Mouse (Mus musculus) myocyte (in vitro differentiated cells): ENCODE measurements around the gene Mfsd5. TPM values are rescaled to one million over a fixed set of nuclear protein-coding genes. Genes with fewer than 3 reads are reported as not detected.
A peak's percentile ranks its signal among the peaks of the same experiment; 100 is the strongest.

Experiments
- H3K27me3 ChIP-seq: one replicate; pipeline ENCODE4 v1.6.1; 2011; ENCODE audit not compliant: control insufficient read depth, insufficient read depth, insufficient read length
- H3K36me3 ChIP-seq: one replicate; pipeline ENCODE4 v1.6.1; 2011; ENCODE audit not compliant: control insufficient read depth, insufficient read depth
- H3K4me2 ChIP-seq: one replicate; pipeline ENCODE4 v1.6.1; 2011; ENCODE audit warnings: low read depth, control low read depth
- H3K4me3 ChIP-seq: one replicate; pipeline ENCODE4 v1.5.1; 2011; ENCODE audit warnings: mild to moderate bottlenecking, control low read depth, moderate library complexity
- H3K79me2 ChIP-seq: one replicate; pipeline ENCODE4 v1.6.1; 2011; ENCODE audit not compliant: control insufficient read depth, insufficient read depth
- H3ac ChIP-seq: one replicate; pipeline ENCODE4 v1.6.1; 2011; ENCODE audit not compliant: control insufficient read depth, insufficient read length
- CEBPB ChIP-seq: IDR thresholded peaks from 2 replicates; pipeline ENCODE4 v1.6.1; 2011; ENCODE audit warnings: mild to moderate bottlenecking, moderate library complexity; ENCODE audit not compliant: poor library complexity, insufficient read depth, severe bottlenecking
- E2F4 ChIP-seq: IDR thresholded peaks from one replicate; pipeline ENCODE4 v1.6.1; 2011; ENCODE audit warnings: mild to moderate bottlenecking, control low read depth, moderate library complexity; ENCODE audit not compliant: insufficient read depth
- MAX ChIP-seq: IDR thresholded peaks from one replicate; pipeline ENCODE4 v1.6.1; 2011; ENCODE audit warnings: low read depth, mild to moderate bottlenecking, control low read depth
- MYOD1 ChIP-seq, 3 experiments: IDR thresholded peaks; one replicate each; pipeline ENCODE4 v1.6.1; 2011; ENCODE audit warnings: control low read depth in 2 of 3, low read depth in 2 of 3, mild to moderate bottlenecking in 2 of 3, moderate library complexity in 1 of 3; ENCODE audit not compliant: insufficient read length in 2 of 3, control insufficient read depth in 1 of 3
- MYOG ChIP-seq, 3 experiments: IDR thresholded peaks; one replicate each; pipeline ENCODE4 v1.6.1; 2011; ENCODE audit warnings: control low read depth in 2 of 3, low read depth in 2 of 3, mild to moderate bottlenecking in 2 of 3; ENCODE audit not compliant: insufficient read length in 2 of 3, control insufficient read depth in 1 of 3, insufficient read depth in 1 of 3
- POLR2A ChIP-seq: IDR thresholded peaks from one replicate; pipeline ENCODE4 v1.6.1; 2011; ENCODE audit warnings: low read depth, mild to moderate bottlenecking, control low read depth, moderate library complexity; ENCODE audit not compliant: insufficient read length
- POLR2AphosphoS2 ChIP-seq: IDR thresholded peaks from one replicate; pipeline ENCODE4 v1.6.1; 2011; ENCODE audit warnings: low read depth, control low read depth; ENCODE audit not compliant: insufficient read length
- REST ChIP-seq: IDR thresholded peaks from one replicate; pipeline ENCODE4 v1.6.1; 2011; ENCODE audit warnings: mild to moderate bottlenecking, control low read depth, moderate library complexity; ENCODE audit not compliant: insufficient read depth, insufficient read length
- SRF ChIP-seq: IDR thresholded peaks from one replicate; pipeline ENCODE4 v1.6.1; 2011; ENCODE audit warnings: low read depth; ENCODE audit not compliant: control insufficient read depth, insufficient read length
- TCF12 ChIP-seq: IDR thresholded peaks from one replicate; pipeline ENCODE4 v1.6.1; 2011; ENCODE audit warnings: mild to moderate bottlenecking, control low read depth; ENCODE audit not compliant: poor library complexity, insufficient read depth, severe bottlenecking
- TCF3 ChIP-seq: IDR thresholded peaks from one replicate; pipeline ENCODE4 v1.6.1; 2011; ENCODE audit warnings: low read depth, control low read depth; ENCODE audit not compliant: insufficient read length
- USF1 ChIP-seq: IDR thresholded peaks from one replicate; pipeline ENCODE4 v1.6.1; 2011; ENCODE audit warnings: low read depth, mild to moderate bottlenecking, control low read depth, moderate library complexity
- polyA plus RNA-seq: library from polyadenylated mRNA; unstranded; fragments of >200 nt; fragmentation: generic; extraction: Trizol; gene quantifications from one replicate; pipeline ENCODE4 v1.2.1, GENCODE M21; 2012; ENCODE audit warnings: missing spikeins

The Mfsd5 gene
- 83.3 TPM for polyA plus RNA-seq

GRCm38 (mm10) chr15:102279092-102279782 lies at the start of gene Mfsd5:
Gene Mfsd5 (plus strand): TSS chr15:102279454.
- H3K4me3 ChIP-seq: peak within 1 kb of the TSS; percentile 69
- H3ac ChIP-seq: peak within 1 kb of the TSS; percentile 32
- no peaks in the 10 kb centered on the region for H3K36me3 ChIP-seq
- H3K4me2 ChIP-seq: peak within 1 kb of the TSS; percentile 96
- H3K27me3 ChIP-seq: no peaks in the 10 kb centered on the region
- H3K79me2 ChIP-seq: peaks cover 16% of the 10 kb centered on the region
- TF ChIP-seq POLR2AphosphoS2: peak; percentile 83
- TF ChIP-seq TCF12: no peak
- no peak for TF ChIP-seq MAX
- TF ChIP-seq USF1: peak; percentile 94
- TF ChIP-seq E2F4: peak; percentile 32
- TF ChIP-seq MYOG (IDR thresholded peaks at IDR 0.05; ENCODE audit: control insufficient read depth in 1 of 3, insufficient read depth in 1 of 3, insufficient read length in 2 of 3, low read depth in 2 of 3): peak in 2 of 3 experiments; percentile 19 to 52
- TF ChIP-seq CEBPB: no peak
- TF ChIP-seq TCF3: no peak
- peak; percentile 90 for TF ChIP-seq POLR2A
- no peak for TF ChIP-seq SRF
- peak in 1 of 3 experiments; percentile 46 for TF ChIP-seq MYOD1 (IDR thresholded peaks at IDR 0.05; ENCODE audit: control insufficient read depth in 1 of 3, insufficient read length in 2 of 3, low read depth in 2 of 3)
- no peak for TF ChIP-seq REST

GRCm38 (mm10) chr15:102230408-102231321 lies 48.6 kb upstream of the Mfsd5 start:
- Histone ChIP-seq H3ac (no peak overlapping the region), H3K4me2 (peak overlapping the region; percentile 56), H3K79me2 (no peaks in the 10 kb centered on the region), H3K36me3 (peaks cover under 1% of the 10 kb centered on the region), H3K27me3 (no peaks in the 10 kb centered on the region), H3K4me3 (no peak overlapping the region)
- TF ChIP-seq MAX (peak; percentile 54), SRF (no peak), CEBPB (peak; percentile 46; the same call in 1 of the 2 replicates), POLR2AphosphoS2 (no peak), MYOD1 (IDR thresholded peaks at IDR 0.05; ENCODE audit: control insufficient read depth in 1 of 3, insufficient read length in 2 of 3, low read depth in 2 of 3) (peak in 2 of 3 experiments; percentile 6 to 14), USF1 (peak; percentile 84), MYOG (IDR thresholded peaks at IDR 0.05; ENCODE audit: control insufficient read depth in 1 of 3, insufficient read depth in 1 of 3, insufficient read length in 2 of 3, low read depth in 2 of 3) (peak in 1 of 3 experiments; percentile 31), TCF12 (no peak)

- Histone ChIP-seq H3K27me3 (no peaks in the 10 kb centered on the region), H3K79me2 (no peaks in the 10 kb centered on the region), H3ac (no peak within 1 kb of the TSS), H3K4me3 (no peak within 1 kb of the TSS), H3K36me3 (peaks cover 12% of the 10 kb centered on the region), H3K4me2 (peak within 1 kb of the TSS; percentile 56)
- TF ChIP-seq REST (no peak), MYOD1 (IDR thresholded peaks at IDR 0.05; ENCODE audit: control insufficient read depth in 1 of 3, insufficient read length in 2 of 3, low read depth in 2 of 3) (peak in 1 of 3 experiments; percentile 8), TCF12 (no peak)
Observed at GRCm38 (mm10) chr15:102231748-102232147, 47.5 kb upstream of the Mfsd5 start, which contains the start of gene Itgb7. Gene Itgb7 (minus strand): TSS chr15:102231944.

GRCm38 (mm10) chr15:102232764-102233163 lies 46.5 kb upstream of the Mfsd5 start:
- no peak overlapping the region for H3ac ChIP-seq
- H3K4me2 ChIP-seq: no peak overlapping the region
- peaks cover 18% of the 10 kb centered on the region for H3K36me3 ChIP-seq
- no peaks in the 10 kb centered on the region for H3K79me2 ChIP-seq
- H3K27me3 ChIP-seq: no peaks in the 10 kb centered on the region
- peak; percentile 94 for TF ChIP-seq CEBPB
- TF ChIP-seq SRF: no peak
- H3K4me3 ChIP-seq: no peak overlapping the region

GRCm38 (mm10) chr15:102233896-102234295 lies 45.4 kb upstream of the Mfsd5 start:
- no peak overlapping the region for H3K4me3 ChIP-seq
- H3ac ChIP-seq: no peak overlapping the region
- H3K36me3 ChIP-seq: peaks cover 29% of the 10 kb centered on the region
- H3K27me3 ChIP-seq: no peaks in the 10 kb centered on the region
- no peaks in the 10 kb centered on the region for H3K79me2 ChIP-seq
- TF ChIP-seq MAX (no peak), E2F4 (no peak), MYOG (IDR thresholded peaks at IDR 0.05; ENCODE audit: control insufficient read depth in 1 of 3, insufficient read depth in 1 of 3, insufficient read length in 2 of 3, low read depth in 2 of 3) (no peak), POLR2AphosphoS2 (peak; percentile 60)
- no peak overlapping the region for H3K4me2 ChIP-seq
